Mouse (Mus musculus) heart, postnatal 0 days (tissue): ENCODE measurements at regions not wholly inside any gene's neighbourhood (a gene's known extent, or its start where the extent isn't known, plus 50 kb on each side); places are given as distances from the start of the nearest gene placed in this dataset.

Experiments
- CTCF ChIP-seq: IDR thresholded peaks from 2 replicates; pipeline ENCODE4 v1.5.1; 2016; ENCODE audit warnings: antibody characterized with exemption, control low read depth, low read depth
- EP300 ChIP-seq: IDR thresholded peaks from 2 replicates; pipeline ENCODE4 v1.6.1; 2016; ENCODE audit warnings: antibody characterized with exemption, low read depth

DNA sequence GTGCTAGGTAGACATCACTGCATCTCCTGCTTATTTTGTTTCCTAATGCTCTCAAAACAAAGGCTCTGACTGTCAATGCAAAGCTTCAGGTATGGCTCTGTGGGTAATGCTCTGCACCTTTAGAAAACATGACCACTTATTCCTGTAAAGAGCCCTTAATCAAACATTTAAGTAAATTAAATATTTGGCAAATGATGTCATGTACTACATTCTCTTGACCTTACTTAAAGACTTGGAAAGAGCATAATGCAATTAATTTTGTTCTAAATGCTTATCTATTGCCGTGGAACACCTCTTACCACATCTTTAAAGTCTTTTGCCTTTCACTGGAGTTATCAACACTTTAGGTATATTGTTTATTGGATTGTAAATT is 70.1 kb upstream of the Palmd start:
- no peak for TF ChIP-seq CTCF
- TF ChIP-seq EP300 = no peak
